In genomic region chr16:31754172-31755025, GRCm38 (mm10) we compare ENCODE assay signal across 9 mouse cellular contexts.
DNase-seq lines count a peak whose midpoint lies in the region; ATAC-seq lines count a peak whose summit lies in the region.
"Had no signal": no experiment of that assay in that cellular context is flagged by ENCODE, and none has a peak within 500 bp of the region (broad histone marks: within the 10 kb centered on the region; RNA-seq: fewer than 3 reads in every experiment).

No protein-coding gene starts in this region.

- H3K36me3 ChIP-seq in midbrain, embryonic 13.5 days = no peaks in the 10 kb centered on the region
- H3K36me3 ChIP-seq: midbrain, embryonic 12.5 days had no signal

- no peaks in the 10 kb centered on the region for H3K9me3 ChIP-seq in midbrain, embryonic 13.5 days
- H3K9me3 ChIP-seq: midbrain, embryonic 12.5 days had no signal

- 0 out of 2 replicates have a peak overlapping the region, but pooled peaks have one; percentile 4 for H3K4me3 ChIP-seq in midbrain, embryonic 13.5 days (replicated peaks)
- H3K4me3 ChIP-seq: midbrain, embryonic 12.5 days had no signal

- H3K4me2 ChIP-seq in midbrain, embryonic 13.5 days (replicated peaks) = no peak overlapping the region
- H3K4me2 ChIP-seq: midbrain, embryonic 12.5 days had no signal

- peaks cover 11% of the 10 kb centered on the region; the same call in 1 of the 2 replicates for H3K4me1 ChIP-seq in midbrain, embryonic 13.5 days (replicated peaks)

- ATAC-seq in hematopoietic stem cell, adult 5-6 weeks (replicated peaks in 1 of 2; ENCODE audit: insufficient read depth in 1 of 2, low FRiP score in 2 of 2, low TSS enrichment in 1 of 2, low read depth in 1 of 2, poor library complexity in 2 of 2, severe bottlenecking in 2 of 2) = peak; percentile 25 to 37; a peak in 2 of 4 replicates
- no peak for ATAC-seq in midbrain, embryonic 13.5 days
- ATAC-seq in erythroid progenitor cell, adult 5-6 weeks (replicated peaks; ENCODE audit: low FRiP score, poor library complexity, severe bottlenecking) = no peak

- H3K27me3 ChIP-seq in midbrain, embryonic 13.5 days = no peaks in the 10 kb centered on the region
- H3K27me3 ChIP-seq: midbrain, embryonic 12.5 days had no signal

- peak; percentile 46 to 50 for DNase-seq in B cell, adult 2 months
- DNase-seq in cerebellum, adult 11-12 months = peak; percentile 74
- DNase-seq in testis, postnatal 14 days (ENCODE audit: low spot score) = no peak
- DNase-seq in kidney, adult 9 months = no peak
- no peak for DNase-seq in urinary bladder, postnatal 4 days (ENCODE audit: low spot score in 2 of 2)

- WGBS in midbrain, embryonic 13.5 days = 73% methylated on average over 19 of the region's 19 CpGs

- peak overlapping the region; percentile 68 for H3K27ac ChIP-seq in midbrain, embryonic 13.5 days
- H3K27ac ChIP-seq: midbrain, embryonic 12.5 days had no signal

- H3K9ac ChIP-seq in midbrain, embryonic 13.5 days (replicated peaks) = 0 out of 2 replicates have a peak overlapping the region, but pooled peaks have one; percentile 16
- H3K9ac ChIP-seq: midbrain, embryonic 12.5 days had no signal

Comparison
In these comparisons a context has a peak if more than half of its experiments do, and no peak if none do; other contexts are left out.
1. DNase-seq: peak in B cell, adult 2 months (2 of 2) and cerebellum, adult 11-12 months (single experiment); none in testis, postnatal 14 days (single experiment), kidney, adult 9 months (single experiment) and urinary bladder, postnatal 4 days (0 of 2).
2. ATAC-seq: peak in hematopoietic stem cell, adult 5-6 weeks (2 of 2); none in midbrain, embryonic 13.5 days (single experiment) and erythroid progenitor cell, adult 5-6 weeks (single experiment).